Mouse (Mus musculus) neutrophil, adult 59 days (primary cell): ENCODE data around the gene Syn2. TPM values are rescaled to one million over a fixed set of nuclear protein-coding genes. Genes with fewer than 3 reads are reported as not detected.

Experiments
- total RNA-seq, 2 experiments: library from RNA; stranded (reverse); gene quantifications; 1 replicate in 1 of 2; 2 replicates in 1 of 2; pipeline ENCODE4 v1.2.4; 2023

Gene Syn2
- total RNA-seq: not detected

DNA sequence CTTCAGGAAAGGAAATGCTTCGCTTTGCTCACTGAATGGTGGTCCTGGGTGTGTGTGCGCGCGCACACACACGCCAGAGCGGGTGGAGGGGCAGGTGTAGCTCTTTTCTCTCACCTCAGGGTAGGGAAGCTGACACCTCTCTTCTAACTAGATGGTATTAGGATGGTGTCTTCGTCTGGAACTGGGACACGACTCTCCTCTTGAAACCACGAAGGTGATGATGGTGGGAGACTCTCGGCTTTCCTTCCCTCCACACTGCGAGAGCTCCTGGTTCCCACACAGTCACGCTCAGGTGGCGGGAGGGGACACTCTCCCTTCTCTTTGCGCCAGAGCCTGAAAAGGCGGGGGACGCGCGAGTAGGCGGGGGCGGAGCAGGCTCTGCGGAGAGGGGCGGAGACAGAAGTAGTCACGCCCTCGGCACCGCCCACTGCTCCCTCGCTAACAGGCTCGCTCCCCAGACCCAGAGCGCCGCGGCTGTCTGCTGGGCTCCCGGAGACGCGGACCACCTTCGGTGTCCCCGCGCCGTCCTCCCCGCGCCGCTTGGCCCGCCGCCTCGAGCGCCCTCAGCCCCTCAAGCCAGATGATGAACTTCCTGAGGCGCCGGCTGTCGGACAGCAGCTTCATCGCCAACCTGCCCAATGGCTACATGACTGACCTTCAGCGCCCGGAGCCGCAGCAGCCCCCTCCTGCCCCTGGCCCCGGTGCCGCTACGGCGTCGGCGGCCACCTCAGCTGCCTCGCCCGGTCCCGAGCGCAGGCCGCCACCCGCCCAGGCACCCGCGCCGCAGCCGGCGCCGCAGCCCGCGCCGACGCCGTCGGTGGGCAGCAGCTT lies at the start of gene Syn2:
Gene Syn2, plus strand, starts transcription at position 402 of the 831 bp plus-strand sequence.

DNA sequence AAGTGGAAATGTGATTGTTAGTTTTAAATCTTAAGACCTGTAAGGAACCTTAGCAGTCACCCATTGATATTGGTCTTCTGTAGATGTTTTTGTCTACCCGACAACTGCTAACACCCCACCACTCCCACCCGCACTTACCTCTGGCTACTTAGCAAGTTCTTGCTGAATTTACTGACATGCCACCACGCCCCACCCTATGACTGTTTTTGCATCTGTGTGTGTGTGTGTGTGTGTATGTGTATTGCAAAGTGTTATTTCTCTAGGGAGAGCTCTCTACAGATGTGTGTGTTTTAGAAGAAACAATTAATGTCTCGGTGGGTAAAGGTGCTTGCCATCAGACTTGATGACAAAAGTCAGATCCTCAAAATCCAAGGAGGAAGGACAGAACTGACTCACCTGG lies 92.3 kb downstream of the Syn2 start, which contains the start of gene Gm17482:
Gene Gm17482, plus strand, starts transcription at position 301 of the 400 bp plus-strand sequence.

DNA sequence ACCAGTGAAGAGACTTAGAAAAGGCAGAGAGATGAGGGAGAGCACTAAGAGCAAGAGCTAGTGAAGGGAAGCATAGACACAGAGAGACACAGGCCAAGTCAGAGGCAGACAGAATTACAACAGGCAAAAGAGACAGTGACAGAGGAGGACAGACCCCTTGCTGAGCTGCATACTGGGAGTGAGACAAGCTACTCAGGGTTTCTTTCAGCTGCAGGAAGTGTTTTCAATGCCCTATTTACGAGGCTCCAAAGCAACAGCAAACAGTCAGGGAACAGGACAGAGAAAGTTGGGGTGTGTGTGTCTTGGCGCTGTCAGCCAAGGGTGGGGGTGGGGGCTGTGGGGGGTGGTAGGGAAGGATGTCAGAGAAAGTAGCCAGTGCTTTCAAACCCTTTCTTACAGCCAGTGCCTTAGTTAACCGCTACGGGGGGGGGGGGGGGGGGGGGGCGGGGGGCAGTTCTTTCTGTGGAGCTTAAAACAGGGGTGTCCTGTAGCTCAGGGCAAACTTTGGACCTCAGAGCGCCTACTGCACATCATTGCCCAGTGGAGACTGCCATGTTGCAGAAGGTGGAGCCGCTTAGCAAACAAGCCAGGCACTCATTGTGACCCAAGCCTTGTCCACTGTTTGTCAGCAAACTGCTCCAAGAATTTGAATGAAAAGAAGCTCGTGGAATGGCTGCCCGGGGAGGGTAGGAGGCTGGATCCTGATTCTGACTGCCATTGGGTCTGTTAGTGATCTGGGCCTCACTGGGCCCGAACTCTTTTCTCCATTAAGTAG lies 117.6 kb downstream of the Syn2 start, which contains the start of gene Timp4:
Gene Timp4, minus strand, starts transcription at position 107 of the 775 bp plus-strand sequence.

Other genes starting within 250 kb of the Syn2 start
- gene Vgll4, start 164.9 kb upstream of the Syn2 start, total RNA-seq: 10 to 100 TPM; 36.0 to 39.0 TPM
- gene Tamm41, start 97.0 kb upstream of the Syn2 start, total RNA-seq: 10 to 100 TPM in 1 of 2 experiments, 1 to 10 TPM in 1; 7.4 to 10.4 TPM
- gene Gm17482, start 92.4 kb downstream of the Syn2 start, total RNA-seq: not detected
- gene Timp4, start 117.3 kb downstream of the Syn2 start, total RNA-seq: not detected
- 1 to 10 TPM in 1 of 2 experiments, under 1 TPM in 1; 0.95 to 2.2 TPM for gene Pparg, start 226.0 kb downstream of the Syn2 start, total RNA-seq